8 mouse cellular contexts compared by ENCODE assay signal in the genomic region with DNA sequence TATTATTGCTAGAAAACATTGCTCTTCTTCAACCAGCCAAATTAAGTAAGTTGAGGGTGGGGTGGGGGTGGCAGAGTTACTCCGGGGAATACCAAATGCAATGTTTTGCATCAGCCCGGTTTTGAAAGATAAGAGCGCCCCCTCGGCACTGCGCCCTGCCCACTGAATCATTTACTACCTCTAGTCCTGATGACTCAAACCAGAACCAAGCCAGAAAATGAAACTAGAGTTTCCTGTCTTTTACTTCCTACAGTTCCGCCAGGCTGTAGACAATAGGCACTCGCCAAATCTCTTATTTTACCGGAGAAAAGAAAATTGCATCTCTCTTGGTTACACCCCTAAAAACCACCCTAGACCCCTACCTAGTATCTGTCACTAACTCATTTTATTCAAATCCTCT. TPM values are rescaled to one million over a fixed set of nuclear protein-coding genes. Genes with fewer than 3 reads are reported as not detected.
DNase-seq lines count a peak whose midpoint lies in the region; ATAC-seq lines count a peak whose summit lies in the region.

No protein-coding gene starts in this region.

- DNase-seq in 416B (ENCODE audit: low read depth) = peak; percentile 89
- DNase-seq in adipocyte (ENCODE audit: low spot score) = peak; percentile 71
- peak; percentile 73 for DNase-seq in liver
- peak; percentile 92 for DNase-seq in splenic B cell, adult 2 months (ENCODE audit: low read depth, low spot score)

- no peaks in the 10 kb centered on the region for H3K27me3 ChIP-seq in embryonic facial prominence, embryonic 13.5 days
- no peaks in the 10 kb centered on the region for H3K27me3 ChIP-seq in heart, embryonic 12.5 days (replicated peaks)
- H3K27me3 ChIP-seq in kidney, embryonic 15.5 days = no peaks in the 10 kb centered on the region
- H3K27me3 ChIP-seq in midbrain, embryonic 16.5 days (ENCODE audit: control insufficient read depth, insufficient read depth, low read depth, low read length) = no peaks in the 10 kb centered on the region
- no peaks in the 10 kb centered on the region for H3K27me3 ChIP-seq in splenic B cell, adult 2 months (ENCODE audit: control insufficient read depth, insufficient read depth, low read length, poor library complexity, severe bottlenecking)

- peaks cover 7% of the 10 kb centered on the region; the same call in 1 of the 2 replicates for H3K36me3 ChIP-seq in embryonic facial prominence, embryonic 13.5 days
- peaks cover 10% of the 10 kb centered on the region; the same call in 1 of the 2 replicates for H3K36me3 ChIP-seq in heart, embryonic 12.5 days
- H3K36me3 ChIP-seq in kidney, embryonic 15.5 days = 0 out of 2 replicates have a peak, but pooled peaks cover 11% of the 10 kb centered on the region
- H3K36me3 ChIP-seq in midbrain, embryonic 16.5 days (ENCODE audit: control insufficient read depth, insufficient read depth, low read length) = no peaks in the 10 kb centered on the region
- peaks cover 7% of the 10 kb centered on the region for H3K36me3 ChIP-seq in splenic B cell, adult 2 months (ENCODE audit: control insufficient read depth, insufficient read depth, low read length, poor library complexity, severe bottlenecking)

- H3K4me2 ChIP-seq in embryonic facial prominence, embryonic 13.5 days = peak overlapping the region; percentile 82
- peak overlapping the region; percentile 89 for H3K4me2 ChIP-seq in heart, embryonic 12.5 days
- peak overlapping the region; percentile 90 for H3K4me2 ChIP-seq in kidney, embryonic 15.5 days
- H3K4me2 ChIP-seq in midbrain, embryonic 16.5 days (ENCODE audit: low read length) = peak overlapping the region; percentile 64

- peak overlapping the region; percentile 77 for H3K4me3 ChIP-seq in embryonic facial prominence, embryonic 13.5 days
- H3K4me3 ChIP-seq in heart, embryonic 12.5 days = peak overlapping the region; percentile 81
- H3K4me3 ChIP-seq in kidney, embryonic 15.5 days (replicated peaks) = peak overlapping the region; percentile 70
- peak overlapping the region; percentile 78 for H3K4me3 ChIP-seq in midbrain, embryonic 16.5 days (ENCODE audit: low read depth, low read length)

- ATAC-seq in embryonic facial prominence, embryonic 13.5 days (ENCODE audit: insufficient number of reproducible peaks, insufficient read depth, low FRiP score, low TSS enrichment, low read depth) = no peak
- ATAC-seq in heart, embryonic 12.5 days (ENCODE audit: insufficient number of reproducible peaks, low FRiP score) = peak; percentile 9; the same call in 1 of the 2 replicates
- no peak for ATAC-seq in kidney, embryonic 15.5 days (replicated peaks; ENCODE audit: low FRiP score)
- 0 out of 2 replicates have a peak, but pooled peaks have one; percentile 6 for ATAC-seq in midbrain, embryonic 16.5 days

- 3% methylated on average over 8 of the region's 8 CpGs for WGBS in embryonic facial prominence, embryonic 13.5 days
- WGBS in heart, embryonic 12.5 days = 6% methylated on average over 8 of the region's 8 CpGs
- 5% methylated on average over 8 of the region's 8 CpGs for WGBS in kidney, embryonic 15.5 days
- 8% methylated on average over 8 of the region's 8 CpGs for WGBS in midbrain, embryonic 16.5 days

- peak overlapping the region; percentile 72; the same call in 1 of the 2 replicates for H3K27ac ChIP-seq in embryonic facial prominence, embryonic 13.5 days
- peak overlapping the region; percentile 79 for H3K27ac ChIP-seq in heart, embryonic 12.5 days (ENCODE audit: poor library complexity, severe bottlenecking)
- peak overlapping the region; percentile 79 for H3K27ac ChIP-seq in kidney, embryonic 15.5 days
- H3K27ac ChIP-seq in midbrain, embryonic 16.5 days (ENCODE audit: low read length) = peak overlapping the region; percentile 83

- peak overlapping the region; percentile 84 for H3K9ac ChIP-seq in embryonic facial prominence, embryonic 13.5 days
- H3K9ac ChIP-seq in heart, embryonic 12.5 days = peak overlapping the region; percentile 84
- H3K9ac ChIP-seq in kidney, embryonic 15.5 days = peak overlapping the region; percentile 65
- H3K9ac ChIP-seq in midbrain, embryonic 16.5 days (ENCODE audit: low read depth, low read length) = peak overlapping the region; percentile 85

- H3K9me3 ChIP-seq in embryonic facial prominence, embryonic 13.5 days = no peaks in the 10 kb centered on the region
- H3K9me3 ChIP-seq in heart, embryonic 12.5 days (replicated peaks) = no peaks in the 10 kb centered on the region
- no peaks in the 10 kb centered on the region for H3K9me3 ChIP-seq in kidney, embryonic 15.5 days (replicated peaks)
- H3K9me3 ChIP-seq in midbrain, embryonic 16.5 days (replicated peaks; ENCODE audit: control insufficient read depth, low read length, poor library complexity, severe bottlenecking) = no peaks in the 10 kb centered on the region

- peaks cover 7% of the 10 kb centered on the region; the same call in 1 of the 2 replicates for H3K4me1 ChIP-seq in embryonic facial prominence, embryonic 13.5 days
- H3K4me1 ChIP-seq in heart, embryonic 12.5 days (replicated peaks) = peaks cover 8% of the 10 kb centered on the region
- H3K4me1 ChIP-seq in kidney, embryonic 15.5 days = peaks cover 8% of the 10 kb centered on the region
- peaks cover 12% of the 10 kb centered on the region for H3K4me1 ChIP-seq in midbrain, embryonic 16.5 days (ENCODE audit: control insufficient read depth, insufficient read depth, low read length)

RNA-seq across cellular contexts. Expression of gene Lgals8, which starts 4.3 kb away (rescaled TPM):
- 17.2 TPM in 2 replicates for polyA plus RNA-seq in embryonic facial prominence, embryonic 13.5 days (2015; fragmentation: Nextera tagmentation; extraction: Ambion mirVana)
- polyA plus RNA-seq in heart, embryonic 12.5 days (2016; fragmentation: Nextera tagmentation; extraction: Ambion mirVana) = 12.8 and 12.9 TPM in 2 replicates
- 20.4 and 22.5 TPM in 2 replicates for polyA plus RNA-seq in kidney, embryonic 15.5 days (2015; fragmentation: Nextera tagmentation; extraction: Ambion mirVana)
- polyA plus RNA-seq in midbrain, embryonic 16.5 days (2015; fragmentation: Nextera tagmentation; extraction: Ambion mirVana) = 22.3 and 25.9 TPM in 2 replicates

RNA-seq across cellular contexts. Expression of gene Edaradd, which starts 59.8 kb away (rescaled TPM):
- 5.2 and 5.8 TPM in 2 replicates for polyA plus RNA-seq in embryonic facial prominence, embryonic 13.5 days (2015; fragmentation: Nextera tagmentation; extraction: Ambion mirVana)
- polyA plus RNA-seq in heart, embryonic 12.5 days (2016; fragmentation: Nextera tagmentation; extraction: Ambion mirVana) = 0.57 and 0.66 TPM in 2 replicates
- 2.4 TPM in 2 replicates for polyA plus RNA-seq in kidney, embryonic 15.5 days (2015; fragmentation: Nextera tagmentation; extraction: Ambion mirVana)
- polyA plus RNA-seq in midbrain, embryonic 16.5 days (2015; fragmentation: Nextera tagmentation; extraction: Ambion mirVana) = 1.9 and 2.5 TPM in 2 replicates

Comparison
In these comparisons a context has a peak if more than half of its experiments do, and no peak if none do; other contexts are left out.
1. ATAC-seq: peak in heart, embryonic 12.5 days (single experiment) and midbrain, embryonic 16.5 days (single experiment); none in embryonic facial prominence, embryonic 13.5 days (single experiment) and kidney, embryonic 15.5 days (single experiment).
2. Peak in every context shown above with its lines, with median percentiles within 50 percentile points of each other: DNase-seq, H3K27ac ChIP-seq, H3K4me2 ChIP-seq, H3K4me3 ChIP-seq and H3K9ac ChIP-seq.